Mouse (Mus musculus): ENCODE data around the gene Sept8.
A peak's percentile ranks its signal among the peaks of the same experiment; 100 is the strongest.
"Not testable (repeated sequence)": the region's sequence is repeated elsewhere in the genome, so short reads cannot be mapped to it uniquely, and the experiment has no call there.

The Sept8 gene

DNA sequence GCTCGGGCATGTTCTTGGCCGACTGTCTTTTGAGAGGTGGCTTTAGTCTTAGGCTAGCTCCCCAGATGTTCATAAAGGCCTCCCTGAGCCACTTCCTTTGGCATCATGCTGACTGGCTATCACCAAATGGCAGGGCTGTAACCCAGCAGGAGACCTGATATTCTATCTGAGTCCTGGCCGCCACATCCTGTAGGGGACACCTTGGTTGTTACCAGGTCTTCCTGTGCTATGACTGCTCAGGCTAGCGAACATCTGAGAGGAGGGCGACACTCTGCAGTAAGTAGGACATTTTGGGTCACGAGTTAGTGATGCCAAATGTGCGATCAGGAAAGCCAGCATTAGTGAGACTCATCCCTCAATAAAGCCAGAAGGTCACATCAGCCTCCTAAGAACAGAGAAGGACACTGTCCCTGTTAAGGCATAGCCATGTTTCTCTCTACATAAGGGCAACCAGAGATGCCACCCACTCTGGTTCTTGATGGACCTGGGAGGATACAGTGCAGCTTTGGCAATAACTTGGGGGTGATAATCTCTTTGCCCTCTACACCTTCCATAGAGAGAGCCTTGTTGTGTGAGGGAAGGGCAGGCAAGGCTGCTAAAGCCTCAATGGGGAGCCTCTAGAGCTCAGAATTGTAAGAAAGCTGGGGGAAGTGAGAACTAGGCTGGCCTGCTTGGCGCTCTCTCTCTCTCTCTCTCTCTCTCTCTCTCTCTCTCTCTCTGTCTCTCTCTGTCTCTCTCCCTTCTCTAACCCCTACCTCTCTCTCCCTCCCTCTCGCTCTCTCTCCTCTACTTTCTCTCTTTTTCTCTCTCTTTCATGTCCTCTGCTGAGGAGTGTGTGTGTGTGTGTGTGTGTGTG, 9.6 kb downstream of the Sept8 start:
- DNase-seq = no peak

- DNase-seq = no peak
Measured at GRCm38 (mm10) chr11:53529253-53529557, 10.1 kb downstream of the Sept8 start.

GRCm38 (mm10) chr11:53530001-53530400, 10.9 kb downstream of the Sept8 start:
- DNase-seq = no peak

- DNase-seq = no peak
Measured at GRCm38 (mm10) chr11:53531578-53532230, 12.6 kb downstream of the Sept8 start.

- DNase-seq = no peak
Measured at GRCm38 (mm10) chr11:53532231-53532620, 13.2 kb downstream of the Sept8 start.

- no peak for DNase-seq
Measured at GRCm38 (mm10) chr11:53539002-53539491, 20.0 kb downstream of the Sept8 start.

DNA sequence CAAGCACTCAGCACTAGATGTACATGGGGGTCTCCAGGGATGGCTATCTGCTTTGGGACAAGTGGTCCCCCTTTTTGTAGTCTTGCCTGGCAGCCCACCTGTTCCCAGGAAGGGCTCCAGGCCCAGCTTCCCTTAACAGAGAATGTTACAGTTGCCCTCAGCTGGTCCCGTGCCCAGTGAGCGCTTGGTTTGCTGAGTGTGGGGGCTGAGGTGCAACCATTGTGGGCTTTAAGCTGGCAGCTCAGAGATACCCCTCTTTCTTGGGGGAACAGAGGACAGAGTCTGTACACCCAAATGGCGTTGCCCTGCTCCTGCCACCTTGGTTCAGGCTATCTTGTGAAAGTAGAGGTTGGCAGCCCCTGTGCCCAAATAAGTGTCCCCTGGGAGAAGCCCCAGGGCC, 21.3 kb downstream of the Sept8 start:
- no peak for DNase-seq

GRCm38 (mm10) chr11:53541222-53541621, 22.2 kb downstream of the Sept8 start:
- DNase-seq = no peak

DNA sequence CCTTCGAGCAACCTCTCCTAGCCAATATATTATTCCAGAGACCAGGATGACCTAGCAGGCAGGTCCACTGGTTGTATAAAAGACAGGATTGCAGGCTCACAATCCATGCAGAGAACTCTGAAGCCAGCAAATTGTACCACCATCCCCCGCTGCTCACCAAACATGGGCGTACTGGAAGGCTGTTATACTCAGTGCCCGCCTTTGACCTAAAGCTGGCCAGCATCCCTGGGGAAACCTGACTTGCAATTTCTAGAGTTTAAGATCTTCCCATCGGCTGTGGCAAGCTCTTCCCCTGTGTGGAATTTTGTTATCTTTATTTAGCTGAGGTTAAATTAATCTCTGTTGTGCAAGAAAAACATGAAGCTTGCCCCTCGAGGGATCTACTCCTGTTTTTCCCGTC, 24.0 kb downstream of the Sept8 start:
- no peak for DNase-seq

DNA sequence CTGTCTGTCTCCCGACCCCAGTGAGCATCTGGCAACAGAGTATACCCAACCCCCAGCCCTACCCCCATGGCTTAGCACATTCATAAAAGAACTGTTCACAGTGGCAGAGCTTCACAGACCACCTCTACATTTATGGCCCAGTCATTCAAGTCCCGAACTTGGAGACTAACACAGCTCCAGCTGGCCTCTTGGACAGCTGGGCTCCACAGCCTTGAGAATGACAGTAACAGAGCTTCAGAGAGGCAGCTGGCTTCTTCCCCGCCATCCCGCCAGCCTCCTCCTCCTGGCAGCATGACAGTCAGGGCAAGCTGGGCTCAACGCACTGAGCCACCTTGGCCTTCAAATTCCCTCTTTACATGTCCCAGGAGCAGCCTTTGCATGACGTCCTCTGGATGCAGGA, 27.2 kb downstream of the Sept8 start:
- no peak for DNase-seq

DNA sequence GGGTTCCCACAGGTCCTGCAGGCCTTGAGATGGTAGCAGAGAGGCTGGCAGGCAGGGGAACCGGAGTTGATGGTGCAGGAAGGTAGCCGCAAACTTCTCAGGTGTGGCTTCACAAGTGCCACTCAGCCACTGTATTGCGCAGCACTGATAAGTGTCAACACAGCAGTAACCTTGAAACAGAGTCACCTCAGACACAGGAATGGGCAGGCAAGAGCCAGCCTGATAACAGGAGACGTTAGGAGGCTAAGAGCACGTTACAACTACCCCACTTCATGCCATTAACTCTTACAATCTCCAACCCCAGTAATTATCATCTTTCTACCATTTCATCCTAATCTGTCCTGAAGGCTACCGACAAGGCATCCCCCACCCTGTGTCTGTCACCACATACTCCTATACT, 28.5 kb downstream of the Sept8 start:
- DNase-seq = no peak

- DNase-seq = no peak
Measured at GRCm38 (mm10) chr11:53548036-53548605, 29.1 kb downstream of the Sept8 start.

- DNase-seq = no peak
Measured at GRCm38 (mm10) chr11:53550714-53551113, 31.7 kb downstream of the Sept8 start.

GRCm38 (mm10) chr11:53551754-53552153, 32.7 kb downstream of the Sept8 start:
- peak in 1 of 2 experiments; percentile 8 for DNase-seq

GRCm38 (mm10) chr11:53556529-53556928, 37.5 kb downstream of the Sept8 start:
- DNase-seq = not testable (repeated sequence)

- not testable (repeated sequence) for DNase-seq
Measured at GRCm38 (mm10) chr11:53557992-53558391, 38.9 kb downstream of the Sept8 start.

DNA sequence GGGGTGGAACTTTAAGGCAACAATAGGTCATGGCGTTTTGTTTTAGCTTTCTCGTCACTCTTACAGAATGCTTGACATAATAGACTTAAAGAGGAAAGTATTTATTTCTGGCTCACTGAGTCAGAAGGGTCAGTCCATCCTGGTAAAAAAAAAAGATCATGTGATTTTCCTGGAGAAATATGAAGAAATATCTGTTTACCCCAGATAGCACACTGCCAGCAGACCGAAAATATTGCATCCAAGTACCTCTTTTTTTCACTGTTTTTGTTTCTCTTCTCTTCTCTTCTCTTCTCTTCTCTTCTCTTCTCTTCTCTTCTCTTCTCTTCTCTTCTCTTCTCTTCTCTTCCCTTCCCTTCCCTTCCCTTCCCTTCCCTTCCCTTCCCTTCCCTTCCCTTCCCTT, 40.9 kb downstream of the Sept8 start:
- DNase-seq = not testable (repeated sequence)

DNA sequence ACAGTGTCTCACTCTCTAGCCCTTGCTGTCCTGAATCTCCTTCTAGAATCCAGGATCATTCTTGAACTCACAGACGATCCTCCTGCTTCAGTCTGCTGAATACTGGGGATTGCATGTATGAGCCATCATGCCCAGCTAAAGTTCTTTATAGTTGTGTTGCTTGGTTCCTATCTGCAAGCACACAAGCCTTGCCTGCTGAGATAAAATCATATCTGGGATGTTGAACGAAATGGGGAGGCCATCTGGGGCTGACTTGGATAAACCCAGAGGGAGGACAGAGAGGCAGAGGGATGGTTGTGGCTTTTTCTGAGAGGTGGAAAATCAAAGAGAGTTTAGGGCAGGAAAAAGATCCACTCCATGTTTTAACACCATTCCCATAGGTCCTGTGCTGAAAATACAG, 42.9 kb downstream of the Sept8 start:
- no peak for DNase-seq

GRCm38 (mm10) chr11:53566646-53567045, 47.6 kb downstream of the Sept8 start:
- no peak for DNase-seq

GRCm38 (mm10) chr11:53567224-53568014, 48.4 kb downstream of the Sept8 start, which contains the start of gene Kif3a:
TSS of gene Kif3a (plus strand) at chr11:53567379.
- peak; percentile 92 to 94 for DNase-seq

- DNase-seq = no peak
Measured at GRCm38 (mm10) chr11:53580562-53580961, 61.5 kb downstream of the Sept8 start.

DNA sequence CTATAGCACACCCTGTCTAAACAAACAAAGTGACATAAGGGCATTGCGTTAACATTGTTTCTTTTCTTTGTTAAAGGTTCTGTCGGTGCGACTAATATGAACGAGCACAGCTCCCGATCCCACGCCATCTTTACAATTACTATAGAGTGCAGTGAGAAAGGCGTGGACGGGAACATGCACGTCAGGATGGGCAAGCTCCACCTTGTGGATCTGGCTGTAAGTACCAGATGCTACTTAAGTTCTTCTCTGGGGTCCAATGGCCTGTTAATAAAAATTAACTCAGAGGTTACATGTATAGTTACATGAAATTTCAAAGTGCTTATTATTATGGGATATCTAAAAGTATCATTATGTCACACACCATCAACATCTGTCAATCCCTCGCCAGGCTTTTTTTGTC, 64.1 kb downstream of the Sept8 start:
- no peak for DNase-seq

DNA sequence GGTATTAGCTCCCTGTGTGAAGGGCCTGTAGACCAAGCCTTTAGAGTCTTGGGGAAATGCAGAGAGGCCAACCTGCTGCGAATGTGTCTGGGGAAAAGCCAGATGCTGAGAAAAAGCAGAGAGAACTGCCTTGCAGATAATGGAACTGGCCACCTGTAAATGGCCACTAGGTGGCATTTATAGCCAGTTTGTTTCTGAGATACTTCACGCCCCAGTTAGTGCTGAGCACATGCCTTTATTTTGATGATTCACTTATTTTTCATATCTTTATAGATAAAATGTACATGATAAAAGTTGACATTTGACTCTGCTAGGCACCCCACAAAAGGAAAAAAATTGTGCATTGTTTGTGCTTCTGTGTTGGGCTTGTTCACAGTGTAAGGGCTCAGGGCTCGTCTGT, 65.8 kb downstream of the Sept8 start:
- DNase-seq = no peak

All from thymus, postnatal 36 days (tissue).